Mouse (Mus musculus): ENCODE measurements at regions not wholly inside any gene's neighbourhood (a gene's known extent, or its start where the extent isn't known, plus 50 kb on each side); places are given as distances from the start of the nearest gene placed in this dataset.
"Not testable (repeated sequence)": the region's sequence is repeated elsewhere in the genome, so short reads cannot be mapped to it uniquely, and the experiment has no call there.

DNA sequence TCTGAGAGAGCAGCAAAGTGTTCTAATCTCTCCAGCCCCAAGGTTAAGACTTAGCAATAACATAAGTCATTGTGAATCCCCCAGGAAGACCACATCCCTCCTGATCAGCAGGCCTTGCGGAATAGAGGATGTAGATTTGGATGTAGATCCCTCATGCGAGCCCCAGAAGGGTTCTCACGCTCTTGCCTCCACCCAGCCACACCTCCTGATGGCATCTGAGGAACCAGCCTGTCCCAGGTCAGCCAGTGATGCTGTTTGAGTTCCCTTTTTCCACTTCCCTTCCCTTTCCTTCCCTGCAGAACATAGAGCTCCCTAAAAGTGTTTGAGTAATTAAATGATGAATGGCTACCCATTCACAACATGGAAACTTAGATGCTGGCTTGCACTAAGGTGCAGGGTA is 124.1 kb downstream of the Katnal1 start:
- H3K4me3 ChIP-seq (replicated peaks; ENCODE audit: control insufficient read depth, low read depth, low read length) = no peak overlapping the region
- WGBS = 29% methylated on average over 3 of the region's 3 CpGs
- TF ChIP-seq CTCF (IDR thresholded peaks at IDR 0.05; ENCODE audit: control insufficient read depth, insufficient read depth, low read length) (no peak), POLR2A (IDR thresholded peaks at IDR 0.05; ENCODE audit: borderline replicate concordance, control insufficient read depth, low read depth, low read length) (no peak)
- no peaks in the 10 kb centered on the region for H3K4me1 ChIP-seq (ENCODE audit: control insufficient read depth, insufficient read depth, low read length)
- H3K27ac ChIP-seq (ENCODE audit: control insufficient read depth, insufficient read depth, low read depth, low read length, poor library complexity) = no peak overlapping the region

DNA sequence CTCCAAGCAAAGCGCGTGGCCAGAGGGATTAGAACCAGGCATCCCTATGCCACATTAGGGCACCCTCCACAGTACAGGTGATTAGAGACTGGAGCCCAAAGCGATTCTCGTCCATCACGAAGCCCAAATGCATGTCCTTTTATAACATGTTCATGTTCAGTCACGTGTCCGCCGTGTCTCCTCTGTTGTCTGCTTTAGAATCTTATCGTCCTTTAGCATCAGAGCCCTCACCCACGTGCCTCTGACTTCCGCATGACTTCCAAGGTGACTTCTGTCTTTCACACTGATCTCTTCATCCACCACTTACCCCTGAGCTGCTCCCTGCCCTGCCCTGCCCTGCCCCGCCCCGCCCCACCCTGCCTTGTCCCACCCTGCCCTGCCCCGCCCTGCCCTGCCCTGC is 125.3 kb downstream of the Katnal1 start:
- 81% methylated on average over 13 of the region's 14 CpGs for WGBS
- no peak overlapping the region for H3K4me3 ChIP-seq (replicated peaks; ENCODE audit: control insufficient read depth, low read depth, low read length)
- no peaks in the 10 kb centered on the region for H3K4me1 ChIP-seq (ENCODE audit: control insufficient read depth, insufficient read depth, low read length)
- TF ChIP-seq POLR2A (IDR thresholded peaks at IDR 0.05; ENCODE audit: borderline replicate concordance, control insufficient read depth, low read depth, low read length) = no peak
- no peak for TF ChIP-seq CTCF (IDR thresholded peaks at IDR 0.05; ENCODE audit: control insufficient read depth, insufficient read depth, low read length)
- H3K27ac ChIP-seq (ENCODE audit: control insufficient read depth, insufficient read depth, low read depth, low read length, poor library complexity) = no peak overlapping the region

DNA sequence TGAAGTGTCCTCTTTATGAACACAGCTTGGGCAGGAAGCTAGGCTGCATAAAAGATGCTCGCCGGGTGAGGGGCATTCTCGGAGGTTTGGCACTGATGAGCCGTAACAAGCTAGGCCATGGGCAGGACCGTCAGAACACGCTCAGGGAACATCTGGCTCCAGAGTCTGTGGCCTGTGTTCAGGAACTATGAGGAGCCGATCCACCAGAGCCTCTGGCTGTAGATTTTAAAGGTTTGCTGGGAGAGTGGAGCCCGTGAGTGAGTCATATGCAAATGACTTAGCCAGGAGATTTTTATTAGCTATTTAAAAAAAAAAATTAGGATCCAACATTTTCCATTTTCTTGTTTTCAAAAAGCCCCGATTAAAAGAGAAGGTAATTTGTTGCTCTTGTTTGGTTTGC is 126.4 kb downstream of the Katnal1 start:
- no peaks in the 10 kb centered on the region for H3K4me1 ChIP-seq (ENCODE audit: control insufficient read depth, insufficient read depth, low read length)
- no peak for TF ChIP-seq POLR2A (IDR thresholded peaks at IDR 0.05; ENCODE audit: borderline replicate concordance, control insufficient read depth, low read depth, low read length)
- no peak for TF ChIP-seq CTCF (IDR thresholded peaks at IDR 0.05; ENCODE audit: control insufficient read depth, insufficient read depth, low read length)
- WGBS = 82% methylated on average over 9 of the region's 9 CpGs
- no peak overlapping the region for H3K4me3 ChIP-seq (replicated peaks; ENCODE audit: control insufficient read depth, low read depth, low read length)
- H3K27ac ChIP-seq (ENCODE audit: control insufficient read depth, insufficient read depth, low read depth, low read length, poor library complexity) = no peak overlapping the region

DNA sequence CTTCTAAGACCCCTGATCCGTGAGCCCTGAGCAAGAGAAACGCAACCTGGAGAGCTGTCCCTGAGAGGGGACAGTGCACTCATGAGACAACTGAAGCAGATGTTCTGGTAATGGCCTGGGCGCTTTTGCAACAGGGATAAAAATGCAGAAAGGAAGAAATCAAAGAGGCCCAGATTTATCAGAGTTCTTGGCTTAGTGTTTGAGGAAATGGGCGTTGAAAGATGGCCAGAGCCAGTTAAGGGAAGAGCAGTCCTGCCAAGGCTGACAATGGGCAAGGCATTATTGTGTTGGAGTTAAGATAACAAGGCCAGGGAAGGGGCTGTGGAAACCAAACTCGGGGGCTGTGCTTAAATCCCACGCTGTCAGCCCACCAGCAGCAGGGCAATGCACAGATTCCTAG is 130.6 kb downstream of the Katnal1 start:
- no peak overlapping the region for H3K27ac ChIP-seq (ENCODE audit: control insufficient read depth, insufficient read depth, low read depth, low read length, poor library complexity)
- TF ChIP-seq CTCF (IDR thresholded peaks at IDR 0.05; ENCODE audit: control insufficient read depth, insufficient read depth, low read length) (no peak), POLR2A (IDR thresholded peaks at IDR 0.05; ENCODE audit: borderline replicate concordance, control insufficient read depth, low read depth, low read length) (no peak)
- H3K4me3 ChIP-seq (replicated peaks; ENCODE audit: control insufficient read depth, low read depth, low read length) = no peak overlapping the region
- H3K4me1 ChIP-seq (ENCODE audit: control insufficient read depth, insufficient read depth, low read length) = no peaks in the 10 kb centered on the region
- WGBS = 34% methylated on average over 6 of the region's 6 CpGs

DNA sequence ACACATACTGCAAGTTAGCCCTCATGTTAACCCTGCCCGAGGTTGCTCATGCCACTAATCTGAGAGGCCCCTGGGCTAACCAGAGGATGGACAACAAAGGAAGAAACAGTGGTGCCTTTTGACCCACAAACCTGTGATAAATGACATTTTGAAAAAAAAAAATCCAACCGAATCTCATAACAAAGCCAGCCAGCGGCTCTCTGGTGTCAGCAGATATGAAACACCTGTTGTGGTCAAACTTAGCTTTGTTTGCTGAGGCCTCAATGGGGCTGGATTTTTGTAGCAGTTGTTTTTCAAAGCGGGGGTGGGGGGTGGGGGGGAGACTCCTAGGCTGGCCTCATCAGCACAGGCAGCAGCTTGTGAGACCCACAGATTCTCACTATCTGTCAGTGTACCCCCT is 133.0 kb downstream of the Katnal1 start:
- Histone ChIP-seq H3K27ac (ENCODE audit: control insufficient read depth, insufficient read depth, low read depth, low read length, poor library complexity) (no peak overlapping the region), H3K4me3 (replicated peaks; ENCODE audit: control insufficient read depth, low read depth, low read length) (no peak overlapping the region), H3K4me1 (ENCODE audit: control insufficient read depth, insufficient read depth, low read length) (no peaks in the 10 kb centered on the region; the same call in 1 of the 2 replicates)
- 8% methylated on average over 4 of the region's 4 CpGs for WGBS
- no peak for TF ChIP-seq POLR2A (IDR thresholded peaks at IDR 0.05; ENCODE audit: borderline replicate concordance, control insufficient read depth, low read depth, low read length)
- TF ChIP-seq CTCF (IDR thresholded peaks at IDR 0.05; ENCODE audit: control insufficient read depth, insufficient read depth, low read length) = no peak

DNA sequence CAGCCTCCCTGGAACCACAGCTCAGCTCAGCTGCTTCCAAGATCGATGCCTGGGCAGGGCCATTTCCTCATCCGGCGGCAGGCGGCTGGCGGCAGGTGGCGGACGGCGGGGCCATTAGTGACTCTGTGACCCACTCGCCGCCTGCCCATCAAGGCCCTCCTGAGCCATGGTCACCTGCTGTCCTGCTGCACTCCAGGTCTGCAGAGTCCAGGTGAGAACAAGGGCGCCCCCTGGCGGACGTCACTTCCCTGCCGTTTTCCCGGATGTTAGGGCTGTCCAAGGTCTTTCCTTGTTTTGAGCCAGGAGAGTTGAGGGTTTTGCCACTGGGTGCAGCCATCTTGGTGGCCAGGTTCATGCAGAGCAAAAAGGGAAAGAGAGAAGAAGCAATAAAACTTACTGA is 134.7 kb downstream of the Katnal1 start:
- TF ChIP-seq CTCF (IDR thresholded peaks at IDR 0.05; ENCODE audit: control insufficient read depth, insufficient read depth, low read length) (peak; percentile 86), POLR2A (IDR thresholded peaks at IDR 0.05; ENCODE audit: borderline replicate concordance, control insufficient read depth, low read depth, low read length) (no peak)
- WGBS = 28% methylated on average over 15 of the region's 15 CpGs

DNA sequence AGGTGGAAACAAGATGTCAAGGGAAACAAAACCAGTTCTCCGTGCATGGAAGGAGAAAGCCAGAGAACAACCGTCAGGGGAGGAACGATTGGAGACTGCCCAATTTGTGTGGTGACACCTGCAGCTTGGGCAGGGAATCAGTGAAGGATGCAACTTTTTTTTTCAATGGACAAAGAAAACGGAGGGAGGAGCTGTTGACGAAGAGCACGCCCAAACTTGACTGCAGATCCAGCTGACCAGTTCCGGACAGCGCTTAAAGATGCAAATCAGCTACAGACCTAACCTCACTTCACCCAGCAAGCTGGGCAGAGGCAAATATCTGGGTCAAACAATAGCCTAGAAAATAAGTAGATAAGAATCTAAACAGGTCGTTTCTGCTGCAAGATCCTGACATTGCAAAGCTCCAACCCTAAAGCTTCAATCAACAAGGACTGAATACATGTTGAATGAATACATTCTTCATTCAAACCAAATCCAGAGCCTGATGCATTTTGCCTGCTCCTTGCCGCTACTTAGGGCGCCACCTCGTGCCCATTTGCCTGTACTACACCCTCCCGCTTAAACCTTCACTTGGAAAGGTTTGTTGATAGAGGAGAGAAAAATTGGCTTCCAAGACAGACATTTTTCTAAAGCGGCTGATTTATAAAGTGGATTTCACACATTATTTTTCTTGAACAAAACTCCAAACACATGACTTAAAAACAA is 136.2 kb downstream of the Katnal1 start:
- Histone ChIP-seq H3K27ac (ENCODE audit: control insufficient read depth, insufficient read depth, low read depth, low read length, poor library complexity) (no peak overlapping the region), H3K4me1 (ENCODE audit: control insufficient read depth, insufficient read depth, low read length) (no peaks in the 10 kb centered on the region; the same call in 1 of the 2 replicates), H3K4me3 (replicated peaks; ENCODE audit: control insufficient read depth, low read depth, low read length) (no peak overlapping the region)
- 12% methylated on average over 14 of the region's 14 CpGs for WGBS
- peak; percentile 96 for TF ChIP-seq CTCF (IDR thresholded peaks at IDR 0.05; ENCODE audit: control insufficient read depth, insufficient read depth, low read length)
- no peak for TF ChIP-seq POLR2A (IDR thresholded peaks at IDR 0.05; ENCODE audit: borderline replicate concordance, control insufficient read depth, low read depth, low read length)

More for the DNA sequence above, 134.7 kb downstream of the Katnal1 start:
- Histone ChIP-seq H3K4me3 (replicated peaks; ENCODE audit: control insufficient read depth, low read depth, low read length) (no peak overlapping the region), H3K27ac (ENCODE audit: control insufficient read depth, insufficient read depth, low read depth, low read length, poor library complexity) (no peak overlapping the region), H3K4me1 (ENCODE audit: control insufficient read depth, insufficient read depth, low read length) (no peaks in the 10 kb centered on the region; the same call in 1 of the 2 replicates)

DNA sequence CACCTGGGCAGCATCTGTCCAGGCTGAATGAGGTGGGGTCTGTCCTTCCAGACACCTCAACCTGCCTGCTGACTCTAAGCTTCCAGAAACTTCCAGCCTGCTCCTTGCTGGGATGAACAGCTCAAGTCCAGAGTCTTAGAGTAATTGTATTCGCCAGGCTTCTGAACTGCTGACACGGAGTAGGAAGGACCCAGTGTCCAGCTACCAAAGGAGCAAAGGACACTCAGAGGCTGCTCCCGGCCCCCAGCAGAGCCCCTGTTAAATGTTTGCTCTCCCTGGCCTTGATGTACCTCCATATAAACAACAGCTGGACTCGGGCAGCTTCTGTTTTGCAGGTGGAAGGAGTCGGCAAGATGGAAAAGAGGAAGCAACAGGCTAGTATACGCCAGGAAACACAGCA is 137.5 kb downstream of the Katnal1 start:
- Histone ChIP-seq H3K4me1 (ENCODE audit: control insufficient read depth, insufficient read depth, low read length) (no peaks in the 10 kb centered on the region; the same call in 1 of the 2 replicates), H3K27ac (ENCODE audit: control insufficient read depth, insufficient read depth, low read depth, low read length, poor library complexity) (no peak overlapping the region), H3K4me3 (replicated peaks; ENCODE audit: control insufficient read depth, low read depth, low read length) (no peak overlapping the region)
- 33% methylated on average over 6 of the region's 6 CpGs for WGBS
- TF ChIP-seq CTCF (IDR thresholded peaks at IDR 0.05; ENCODE audit: control insufficient read depth, insufficient read depth, low read length) (no peak), POLR2A (IDR thresholded peaks at IDR 0.05; ENCODE audit: borderline replicate concordance, control insufficient read depth, low read depth, low read length) (no peak)

DNA sequence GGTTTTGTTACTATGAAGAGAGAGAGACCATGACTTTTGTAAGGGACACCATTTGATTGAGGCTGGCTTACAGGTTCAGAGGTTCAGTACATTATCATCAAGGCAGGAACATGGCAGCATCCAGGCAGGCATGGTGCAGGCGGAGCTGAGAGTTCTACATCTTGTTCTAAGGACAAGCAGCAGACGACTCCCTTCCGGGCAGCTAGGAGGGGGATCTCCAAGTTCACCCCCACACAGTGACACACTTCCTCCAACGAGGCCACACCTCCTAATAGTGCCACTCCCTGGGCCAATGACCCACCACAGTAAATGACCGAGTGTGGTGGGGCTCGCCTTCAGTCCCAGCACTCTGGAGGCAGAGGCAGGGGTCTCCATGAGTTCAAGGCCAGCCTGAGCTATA is 138.8 kb downstream of the Katnal1 start:
- 57% methylated on average over 6 of the region's 6 CpGs for WGBS
- not testable (repeated sequence) for H3K27ac ChIP-seq (ENCODE audit: control insufficient read depth, insufficient read depth, low read depth, low read length, poor library complexity); H3K4me1 ChIP-seq (ENCODE audit: control insufficient read depth, insufficient read depth, low read length); H3K4me3 ChIP-seq (replicated peaks; ENCODE audit: control insufficient read depth, low read depth, low read length)
